Mouse (Mus musculus) small intestine, adult 2 months (tissue): ENCODE measurements around the gene Cenpp. TPM values are rescaled to one million over a fixed set of nuclear protein-coding genes. Genes with fewer than 3 reads are reported as not detected.
A peak's percentile ranks its signal among the peaks of the same experiment; 100 is the strongest.

Experiments used
- H3K27ac ChIP-seq: fragments of 200-500 bp; 2 replicates; pipeline ENCODE4 v1.5.1; 2012; ENCODE audit warnings: low read depth, low read length, control low read depth, inconsistent platforms; ENCODE audit not compliant: insufficient read depth
- H3K27me3 ChIP-seq: fragments of 200-500 bp; 2 replicates; pipeline ENCODE4 v1.6.1; 2012; ENCODE audit warnings: mild to moderate bottlenecking, moderate library complexity, low read length, inconsistent platforms; ENCODE audit not compliant: control insufficient read depth, insufficient read depth
- H3K36me3 ChIP-seq: fragments of 200-500 bp; 2 replicates; pipeline ENCODE4 v1.6.1; 2012; ENCODE audit warnings: mild to moderate bottlenecking, low read length, control low read depth, inconsistent platforms; ENCODE audit not compliant: control insufficient read depth, insufficient read depth
- H3K4me1 ChIP-seq: fragments of 200-500 bp; 2 replicates; pipeline ENCODE4 v1.6.1; 2012; ENCODE audit warnings: low read length, inconsistent platforms, mixed read lengths; ENCODE audit not compliant: control insufficient read depth, insufficient read depth, insufficient read length
- H3K4me3 ChIP-seq: fragments of 200-500 bp; 2 replicates; pipeline ENCODE4 v1.5.1; 2012; ENCODE audit warnings: low read depth, mild to moderate bottlenecking, control low read depth, inconsistent platforms, low read length, moderate library complexity
- CTCF ChIP-seq: fragments of 200-500 bp; IDR thresholded peaks from 2 replicates; pipeline ENCODE4 v1.5.1; 2012; ENCODE audit warnings: low read depth, mild to moderate bottlenecking, control low read depth, inconsistent platforms, low read length, moderate library complexity, mixed read lengths; ENCODE audit not compliant: insufficient replicate concordance, insufficient read length; ENCODE audit errors: extremely low read depth
- POLR2A ChIP-seq: fragments of 200-500 bp; IDR thresholded peaks from 2 replicates; pipeline ENCODE4 v1.6.1; 2012; ENCODE audit warnings: low read depth, mild to moderate bottlenecking, control low read depth, inconsistent platforms, low read length, moderate library complexity
- WGBS: fragments of 180-500 bp; shearing (Covaris S2); methylation state at CpG from one replicate; pipeline ENCODE4 v1.1.7; 2018; 5-methylcytosine and 5-hydroxymethylcytosine counted together
- polyA plus RNA-seq: library from polyadenylated mRNA; depleted of rRNA; stranded (reverse); fragments of >200 nt; gene quantifications from 2 replicates; pipeline ENCODE4 v1.2.3, GENCODE M21; 2012

Cenpp gene
- polyA plus RNA-seq, 1 experiment = 0.27 TPM

DNA sequence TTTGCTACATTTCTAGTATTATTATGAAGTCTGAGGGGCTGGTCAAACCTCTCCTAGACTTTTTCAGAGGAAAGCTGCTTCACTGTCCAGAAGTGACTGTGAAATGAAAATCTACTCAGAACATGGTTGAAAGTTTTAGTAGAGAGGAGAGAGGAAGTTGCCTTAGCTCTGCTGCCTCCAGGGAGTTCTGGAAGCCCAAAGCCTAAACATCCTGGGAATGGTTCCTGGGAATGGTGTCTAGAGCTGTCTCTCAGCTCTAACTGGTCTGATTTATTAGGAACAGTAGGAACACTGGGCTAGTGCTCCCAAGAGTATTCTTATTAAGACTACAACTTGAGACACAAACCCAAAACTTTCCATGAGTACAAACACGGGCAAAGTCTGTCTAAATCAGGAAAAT lies 106.1 kb downstream of the Cenpp start:
- no peak for TF ChIP-seq CTCF
- TF ChIP-seq POLR2A = no peak
- no peaks in the 10 kb centered on the region for H3K36me3 ChIP-seq
- 0 out of 2 replicates have a peak overlapping the region, but pooled peaks have one; percentile 29 for H3K27ac ChIP-seq
- no peaks in the 10 kb centered on the region for H3K27me3 ChIP-seq
- H3K4me3 ChIP-seq = no peak overlapping the region
- no peaks in the 10 kb centered on the region for H3K4me1 ChIP-seq
- 74% methylated on average over 1 of the region's 1 CpGs for WGBS

DNA sequence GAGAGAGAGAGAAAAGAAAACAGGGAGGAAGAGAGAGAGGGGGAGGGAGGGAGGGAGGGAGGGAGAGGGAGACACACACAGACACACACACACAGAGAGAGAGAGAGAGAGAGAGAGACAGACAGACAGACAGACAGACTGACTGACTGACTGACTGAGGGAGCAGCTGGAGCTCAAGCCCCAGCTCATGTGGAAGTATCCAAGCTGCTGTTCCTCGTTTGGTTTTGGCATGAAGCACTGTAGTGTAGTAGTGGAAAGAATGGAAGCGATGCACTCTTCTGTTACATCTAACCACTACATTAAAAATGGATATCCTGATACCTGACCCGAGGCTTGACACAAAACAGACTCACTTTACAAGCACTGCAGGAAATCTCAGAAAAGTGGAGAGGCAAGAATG lies 106.9 kb downstream of the Cenpp start:
- H3K36me3 ChIP-seq = no peaks in the 10 kb centered on the region
- H3K27me3 ChIP-seq = no peaks in the 10 kb centered on the region
- TF ChIP-seq POLR2A (no peak), CTCF (no peak)
- H3K4me3 ChIP-seq = no peak overlapping the region
- H3K4me1 ChIP-seq = no peaks in the 10 kb centered on the region
- 61% methylated on average over 3 of the region's 3 CpGs for WGBS
- H3K27ac ChIP-seq = peak overlapping the region; percentile 28; the same call in 1 of the 2 replicates

- H3K4me1 ChIP-seq = no peaks in the 10 kb centered on the region
- no peaks in the 10 kb centered on the region for H3K36me3 ChIP-seq
- H3K27ac ChIP-seq = no peak within 1 kb of the TSS
- TF ChIP-seq POLR2A (no peak), CTCF (no peak)
- H3K27me3 ChIP-seq = no peaks in the 10 kb centered on the region
- H3K4me3 ChIP-seq = no peak within 1 kb of the TSS
- 70% methylated on average over 3 of the region's 3 CpGs for WGBS
Observed at GRCm38 (mm10) chr13:49544279-49544678, 108.3 kb downstream of the Cenpp start, which contains the start of gene Aspn. TSS of gene Aspn (plus strand) at chr13:49544443.

DNA sequence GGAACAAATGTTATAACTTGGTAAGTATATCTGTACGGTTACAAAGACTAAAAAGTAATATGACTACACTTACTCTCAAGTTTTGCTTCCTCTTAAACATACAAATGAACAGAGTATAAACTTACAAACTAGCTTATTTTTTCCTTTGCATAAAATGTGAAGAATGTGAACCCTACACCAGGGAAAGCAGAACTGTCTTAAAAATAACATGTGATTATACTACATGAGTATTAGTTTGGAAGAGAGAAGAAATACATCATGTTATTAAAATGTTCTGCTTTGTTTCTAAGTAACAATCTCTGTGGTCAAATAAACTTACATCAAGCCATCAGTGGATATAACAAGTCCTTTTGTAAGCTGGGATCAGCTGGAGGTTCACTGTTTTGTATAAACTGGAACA lies 113.9 kb downstream of the Cenpp start:
- TF ChIP-seq POLR2A = no peak
- TF ChIP-seq CTCF = no peak
- Histone ChIP-seq H3K36me3 (no peaks in the 10 kb centered on the region), H3K4me3 (no peak overlapping the region), H3K27me3 (no peaks in the 10 kb centered on the region), H3K4me1 (no peaks in the 10 kb centered on the region), H3K27ac (no peak overlapping the region)
- WGBS = 76% methylated on average over 1 of the region's 1 CpGs

- Histone ChIP-seq H3K4me3 (no peak overlapping the region), H3K4me1 (no peaks in the 10 kb centered on the region), H3K36me3 (no peaks in the 10 kb centered on the region), H3K27ac (no peak overlapping the region), H3K27me3 (no peaks in the 10 kb centered on the region)
- TF ChIP-seq POLR2A = no peak
- no peak for TF ChIP-seq CTCF
- WGBS = 89% methylated on average over 1 of the region's 1 CpGs
Observed at GRCm38 (mm10) chr13:49536946-49537345, 115.6 kb downstream of the Cenpp start.

- Histone ChIP-seq H3K36me3 (no peaks in the 10 kb centered on the region), H3K27ac (no peak overlapping the region), H3K27me3 (no peaks in the 10 kb centered on the region), H3K4me3 (no peak overlapping the region), H3K4me1 (no peaks in the 10 kb centered on the region)
- no peak for TF ChIP-seq POLR2A
- TF ChIP-seq CTCF = no peak
- WGBS = 80% methylated on average over 4 of the region's 4 CpGs
Observed at GRCm38 (mm10) chr13:49530636-49531035, 121.9 kb downstream of the Cenpp start.

- H3K27ac ChIP-seq = no peak overlapping the region
- H3K4me1 ChIP-seq = no peaks in the 10 kb centered on the region
- H3K36me3 ChIP-seq = no peaks in the 10 kb centered on the region
- no peak for TF ChIP-seq POLR2A
- TF ChIP-seq CTCF = no peak
- H3K4me3 ChIP-seq = no peak overlapping the region
- no peaks in the 10 kb centered on the region for H3K27me3 ChIP-seq
- 82% methylated on average over 2 of the region's 2 CpGs for whole genome bisulfite sequencing
Observed at GRCm38 (mm10) chr13:49526235-49526634, 126.3 kb downstream of the Cenpp start.

DNA sequence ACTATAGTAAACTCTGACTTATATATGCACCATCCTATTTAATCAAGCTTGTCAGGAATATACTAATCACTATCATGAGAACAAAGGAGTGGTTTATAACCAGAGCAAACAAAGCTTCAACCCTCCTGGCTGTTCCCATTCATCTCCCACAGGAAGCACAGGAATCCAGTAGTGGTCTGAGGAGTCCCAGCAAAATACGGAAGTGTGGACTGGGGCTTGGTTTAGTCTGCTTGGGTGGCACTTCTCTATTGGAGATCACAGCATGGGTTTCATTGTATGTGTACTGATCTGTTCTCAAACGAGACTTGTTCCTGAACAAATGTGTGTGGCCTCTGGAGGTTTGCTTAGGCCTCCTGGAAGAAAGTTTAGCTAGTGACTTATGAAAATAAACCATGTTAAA lies 133.8 kb downstream of the Cenpp start:
- Histone ChIP-seq H3K27me3 (no peaks in the 10 kb centered on the region), H3K4me3 (no peak overlapping the region), H3K4me1 (no peaks in the 10 kb centered on the region), H3K36me3 (no peaks in the 10 kb centered on the region), H3K27ac (no peak overlapping the region)
- WGBS = 45% methylated on average over 2 of the region's 2 CpGs
- TF ChIP-seq POLR2A (no peak), CTCF (no peak)
